Mouse (Mus musculus) heart, postnatal 0 days (tissue): ENCODE results near the gene Sin3b.

Source experiments
- CTCF ChIP-seq: IDR thresholded peaks from 2 replicates; pipeline ENCODE4 v1.5.1; 2016; ENCODE audit warnings: antibody characterized with exemption, control low read depth, low read depth
- EP300 ChIP-seq: IDR thresholded peaks from 2 replicates; pipeline ENCODE4 v1.6.1; 2016; ENCODE audit warnings: antibody characterized with exemption, low read depth

DNA sequence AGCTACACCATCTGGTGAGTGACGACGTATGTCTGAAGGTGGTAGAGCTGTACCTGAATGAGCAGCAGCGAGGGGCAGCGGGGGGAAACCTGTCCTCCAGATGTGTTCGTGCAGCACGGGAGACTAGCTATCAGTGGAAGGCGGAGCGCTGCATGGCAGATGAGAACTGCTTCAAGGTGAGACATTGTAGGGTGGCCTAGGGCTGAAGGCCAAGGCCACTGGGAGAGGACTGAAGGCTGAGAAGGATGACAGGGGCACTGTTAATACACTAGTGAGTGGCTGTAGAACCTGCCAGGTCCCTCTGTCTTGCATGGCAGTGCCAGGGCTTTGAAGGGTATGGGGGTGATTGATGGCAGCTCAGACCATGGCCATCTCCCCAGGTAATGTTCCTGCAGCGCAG lies 30.1 kb downstream of the Sin3b start:
- TF ChIP-seq CTCF (no peak), EP300 (no peak)
